Mouse (Mus musculus) stomach, embryonic 14.5 days (tissue): Measurements from ENCODE around the gene Ubac2. TPM values are rescaled to one million over a fixed set of nuclear protein-coding genes. Genes with fewer than 3 reads are reported as not detected.
"Not testable (repeated sequence)": the region's sequence is repeated elsewhere in the genome, so short reads cannot be mapped to it uniquely, and the experiment has no call there.

Source experiments
- ATAC-seq: fragments of 200-750 bp; cut with Nextera tagmentation; 2 replicates; pipeline ENCODE4 v1.8.0; 2017; ENCODE audit warnings: low read depth, moderate TSS enrichment; ENCODE audit not compliant: insufficient number of reproducible peaks, insufficient read depth, low FRiP score
- H3K27ac ChIP-seq: fragments of 300-500 bp; sonication (generic); 2 replicates; pipeline ENCODE4 v1.5.1; 2014; ENCODE audit warnings: mild to moderate bottlenecking, low read length, moderate library complexity, mixed read lengths
- H3K27me3 ChIP-seq: fragments of 300-500 bp; sonication (generic); 2 replicates; pipeline ENCODE4 v1.6.1; 2014; ENCODE audit warnings: low read length, control low read depth, mixed read lengths; ENCODE audit not compliant: control insufficient read depth, insufficient read depth
- H3K36me3 ChIP-seq: fragments of 300-500 bp; sonication (generic); 2 replicates; pipeline ENCODE4 v1.6.1; 2014; ENCODE audit warnings: mild to moderate bottlenecking, control low read depth, low read length, moderate library complexity, mixed read lengths; ENCODE audit not compliant: control insufficient read depth, insufficient read depth
- H3K4me1 ChIP-seq: fragments of 300-500 bp; sonication (generic); 2 replicates; pipeline ENCODE4 v1.6.1; 2014; ENCODE audit warnings: low read length, control low read depth, mixed read lengths; ENCODE audit not compliant: control insufficient read depth, insufficient read depth
- H3K4me2 ChIP-seq: fragments of 300-500 bp; sonication (generic); replicated peaks from 2 replicates; pipeline ENCODE4 v1.6.1; 2014; ENCODE audit warnings: low read depth, low read length, control low read depth
- H3K4me3 ChIP-seq: fragments of 300-500 bp; sonication (generic); 2 replicates; pipeline ENCODE4 v1.5.1; 2014; ENCODE audit warnings: low read depth, low read length, control low read depth
- H3K9ac ChIP-seq: fragments of 300-500 bp; sonication (generic); replicated peaks from 2 replicates; pipeline ENCODE4 v1.6.1; 2014; ENCODE audit warnings: low read depth, mild to moderate bottlenecking, control low read depth, low read length, moderate library complexity, mixed read lengths
- H3K9me3 ChIP-seq: fragments of 300-500 bp; sonication (generic); 2 replicates; pipeline ENCODE4 v1.6.1; 2016; ENCODE audit warnings: low read depth, low read length, control low read depth; ENCODE audit not compliant: control insufficient read depth
- WGBS: fragments of 180-500 bp; shearing (Covaris S2); extraction: QIAGEN DNeasy Blood & Tissue Kit; methylation state at CpG from one replicate; pipeline ENCODE4 v1.1.7; 2014; 5-methylcytosine and 5-hydroxymethylcytosine counted together
- polyA plus RNA-seq: library from polyadenylated mRNA; unstranded; fragments of >200 nt; fragmentation: Nextera tagmentation; extraction: Ambion mirVana; gene quantifications from 2 replicates; pipeline ENCODE4 v1.2.1, GENCODE M21; 2014

Gene Ubac2
- polyA plus RNA-seq, 1 experiment from 2014 or later: 67.7 TPM

GRCm38 (mm10) chr14:121865162-121865561, 13.3 kb upstream of the Ubac2 start:
- not testable (repeated sequence) for H3K9ac ChIP-seq, H3K9me3 ChIP-seq, H3K4me1 ChIP-seq, H3K27ac ChIP-seq, H3K4me2 ChIP-seq, H3K27me3 ChIP-seq, H3K36me3 ChIP-seq, H3K4me3 ChIP-seq
- 8% methylated on average over 2 of the region's 2 CpGs for WGBS
- ATAC-seq: peak; percentile 61; the same call in 1 of the 2 replicates

DNA sequence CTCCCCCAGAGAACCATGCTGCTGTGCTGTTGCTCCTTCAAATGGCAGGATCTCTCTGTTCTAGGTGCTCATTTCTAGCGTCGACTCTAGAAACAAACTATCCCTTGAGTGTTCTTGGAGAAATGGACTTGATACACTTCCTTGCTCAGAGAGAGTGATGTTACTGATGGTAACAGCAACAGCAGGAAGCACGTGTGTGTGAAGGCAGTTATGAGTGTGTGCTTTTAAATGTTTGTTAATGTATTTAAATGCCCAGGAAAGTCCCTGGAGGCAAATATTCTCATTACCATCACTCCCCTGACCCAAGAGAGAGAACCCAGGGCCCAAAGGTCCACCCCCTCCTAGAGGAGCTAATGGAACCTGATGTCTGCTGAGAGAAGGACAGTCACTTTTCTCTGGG, 11.8 kb upstream of the Ubac2 start:
- H3K27ac ChIP-seq: no peak overlapping the region
- no peak for ATAC-seq
- 79% methylated on average over 3 of the region's 3 CpGs for WGBS

DNA sequence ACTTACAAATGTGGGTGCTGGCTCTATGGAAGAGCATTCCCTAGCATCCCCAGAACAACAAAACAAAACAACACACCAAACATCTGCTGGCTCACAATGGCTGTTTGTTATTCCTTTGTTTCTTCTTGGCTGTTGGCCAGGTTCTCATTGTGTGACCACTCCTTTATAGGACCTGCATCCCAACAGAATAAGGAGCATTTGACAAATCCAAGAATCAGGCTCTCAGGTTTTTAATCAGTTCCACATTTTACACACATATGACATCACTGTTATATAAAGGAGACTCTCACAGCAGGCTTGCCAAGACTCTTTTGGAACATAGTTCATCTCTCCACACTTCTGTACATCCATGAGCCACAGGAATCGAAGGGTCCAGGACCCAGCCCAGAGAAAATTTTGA, 9.3 kb upstream of the Ubac2 start:
- H3K27ac ChIP-seq: no peak overlapping the region
- H3K4me2 ChIP-seq: no peak overlapping the region
- no peaks in the 10 kb centered on the region for H3K4me1 ChIP-seq
- WGBS: 78% methylated on average over 1 of the region's 1 CpGs
- ATAC-seq: no peak
- H3K36me3 ChIP-seq: no peaks in the 10 kb centered on the region
- H3K9ac ChIP-seq: no peak overlapping the region
- H3K4me3 ChIP-seq: no peak overlapping the region
- H3K9me3 ChIP-seq: no peaks in the 10 kb centered on the region
- H3K27me3 ChIP-seq: no peaks in the 10 kb centered on the region

More for the DNA sequence above, 11.8 kb upstream of the Ubac2 start:
- no peak overlapping the region for H3K9ac ChIP-seq
- no peak overlapping the region for H3K4me2 ChIP-seq
- H3K9me3 ChIP-seq: no peaks in the 10 kb centered on the region
- no peaks in the 10 kb centered on the region for H3K36me3 ChIP-seq
- no peaks in the 10 kb centered on the region for H3K4me1 ChIP-seq
- H3K4me3 ChIP-seq: no peak overlapping the region
- H3K27me3 ChIP-seq: no peaks in the 10 kb centered on the region

GRCm38 (mm10) chr14:121872760-121873159, 5.7 kb upstream of the Ubac2 start:
- Histone ChIP-seq H3K9me3 (no peaks in the 10 kb centered on the region), H3K4me2 (no peak overlapping the region), H3K4me1 (no peaks in the 10 kb centered on the region), H3K9ac (no peak overlapping the region), H3K27ac (no peak overlapping the region), H3K4me3 (no peak overlapping the region), H3K27me3 (no peaks in the 10 kb centered on the region), H3K36me3 (no peaks in the 10 kb centered on the region)
- ATAC-seq: no peak
- WGBS: 82% methylated on average over 1 of the region's 1 CpGs

DNA sequence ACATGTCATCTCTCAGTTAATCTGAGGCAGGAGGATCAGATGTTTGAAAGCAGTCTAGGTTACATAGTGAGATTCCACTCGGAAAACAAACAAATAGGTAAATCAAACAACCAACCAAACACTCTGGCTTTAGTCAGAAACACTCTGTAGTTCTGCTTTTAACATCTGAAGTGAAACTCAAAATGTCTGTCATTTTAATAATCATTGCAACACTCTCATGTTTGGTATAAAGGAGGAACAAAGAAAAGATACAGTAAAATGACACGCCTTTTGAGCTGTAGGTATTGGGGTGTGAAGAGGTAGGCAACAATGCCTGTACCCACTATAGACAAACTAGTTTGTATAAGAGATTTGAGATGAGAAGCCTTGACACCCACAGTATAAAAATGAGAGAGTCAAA, 5.2 kb upstream of the Ubac2 start:
- no peak for ATAC-seq
- 68% methylated on average over 2 of the region's 2 CpGs for WGBS

DNA sequence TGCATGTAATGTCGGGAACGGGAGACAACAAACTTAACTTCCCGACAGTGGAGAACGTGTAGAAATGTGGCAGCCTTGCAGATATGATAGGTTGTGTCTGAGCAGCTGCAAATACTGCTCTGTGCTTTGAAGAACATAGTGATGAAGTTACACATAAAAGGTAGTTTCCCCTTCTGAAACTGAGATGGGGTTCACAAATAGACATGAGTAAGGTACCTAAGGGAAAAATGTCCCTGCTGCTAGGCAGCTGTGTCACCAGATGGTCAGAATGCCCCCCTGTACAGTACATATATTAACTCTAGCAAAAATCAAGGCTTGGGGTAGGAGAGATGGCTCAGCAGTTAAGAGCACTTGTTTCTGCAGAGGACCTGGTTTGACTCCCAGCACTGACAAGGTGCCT, 4.8 kb upstream of the Ubac2 start:
- H3K9me3 ChIP-seq: no peaks in the 10 kb centered on the region
- no peak overlapping the region for H3K4me2 ChIP-seq
- no peak overlapping the region for H3K9ac ChIP-seq
- no peak overlapping the region for H3K27ac ChIP-seq
- no peaks in the 10 kb centered on the region for H3K4me1 ChIP-seq
- H3K4me3 ChIP-seq: no peak overlapping the region
- WGBS: 83% methylated on average over 4 of the region's 4 CpGs
- no peaks in the 10 kb centered on the region for H3K27me3 ChIP-seq
- H3K36me3 ChIP-seq: no peaks in the 10 kb centered on the region
- ATAC-seq: no peak

More for the DNA sequence above, 5.2 kb upstream of the Ubac2 start:
- Histone ChIP-seq H3K27me3 (no peaks in the 10 kb centered on the region), H3K27ac (no peak overlapping the region), H3K4me1 (no peaks in the 10 kb centered on the region), H3K9me3 (no peaks in the 10 kb centered on the region), H3K4me2 (no peak overlapping the region), H3K36me3 (no peaks in the 10 kb centered on the region), H3K9ac (no peak overlapping the region), H3K4me3 (no peak overlapping the region)

DNA sequence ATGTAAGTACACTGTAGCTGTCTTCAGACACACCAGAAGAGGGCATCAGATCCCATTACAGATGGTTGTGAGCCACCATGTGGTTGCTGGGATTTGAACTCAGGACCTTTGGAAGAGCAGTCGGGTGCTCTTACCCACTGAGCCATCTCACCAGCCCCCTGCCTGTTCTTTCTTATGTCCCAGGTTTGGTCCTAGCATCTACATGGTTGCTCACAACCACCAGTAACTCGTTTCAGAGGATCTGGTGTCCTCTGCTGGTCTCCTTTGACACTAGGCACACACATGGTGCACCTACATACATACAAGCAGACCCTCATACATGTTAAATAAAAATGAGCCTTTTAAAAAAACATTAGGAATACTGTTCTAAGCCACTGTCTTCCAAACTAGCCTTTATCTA, 2.2 kb upstream of the Ubac2 start:
- not testable (repeated sequence) for H3K36me3 ChIP-seq, H3K4me3 ChIP-seq, ATAC-seq, H3K27me3 ChIP-seq, H3K4me1 ChIP-seq, H3K27ac ChIP-seq, H3K9ac ChIP-seq, H3K9me3 ChIP-seq, H3K4me2 ChIP-seq
- WGBS: 60% methylated on average over 2 of the region's 2 CpGs

GRCm38 (mm10) chr14:121876860-121877259, 1.6 kb upstream of the Ubac2 start:
- Histone ChIP-seq H3K4me1 (peaks cover 6% of the 10 kb centered on the region; the same call in 1 of the 2 replicates), H3K4me2 (no peak overlapping the region), H3K36me3 (no peaks in the 10 kb centered on the region), H3K9ac (no peak overlapping the region), H3K27ac (no peak overlapping the region), H3K4me3 (no peak overlapping the region), H3K9me3 (no peaks in the 10 kb centered on the region), H3K27me3 (no peaks in the 10 kb centered on the region)
- WGBS: 82% methylated on average over 2 of the region's 2 CpGs
- ATAC-seq: no peak

DNA sequence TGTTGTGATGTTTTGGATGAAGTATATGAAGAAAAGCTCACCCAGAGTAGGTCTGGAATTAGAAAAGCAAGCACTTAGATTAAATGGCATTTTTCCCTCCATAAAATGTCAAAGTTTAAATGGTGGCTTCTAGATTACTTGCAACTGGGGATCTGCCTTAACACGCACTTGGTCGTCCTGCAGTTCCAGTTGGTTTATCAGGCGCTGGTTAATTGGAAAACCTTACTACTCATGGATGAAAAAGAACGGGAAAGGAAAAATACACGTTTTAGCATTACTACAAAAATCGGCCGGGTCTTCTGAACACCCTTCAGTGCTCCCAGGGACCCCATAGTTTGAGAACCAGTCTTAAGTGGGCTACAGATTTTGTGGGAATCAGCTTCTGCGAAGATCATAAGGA, 780 bp upstream of the Ubac2 start:
- WGBS: 32% methylated on average over 8 of the region's 8 CpGs
- Histone ChIP-seq H3K27ac (peak overlapping the region; percentile 91), H3K4me3 (peak overlapping the region; percentile 67), H3K4me2 (peak overlapping the region; percentile 57), H3K9ac (peak overlapping the region; percentile 71; the same call in 1 of the 2 replicates), H3K27me3 (no peaks in the 10 kb centered on the region), H3K9me3 (no peaks in the 10 kb centered on the region), H3K4me1 (peaks cover 9% of the 10 kb centered on the region; the same call in 1 of the 2 replicates), H3K36me3 (no peaks in the 10 kb centered on the region)
- ATAC-seq: no peak
